Mouse (Mus musculus): ENCODE results near the gene Pcnx. TPM values are rescaled to one million over a fixed set of nuclear protein-coding genes. Genes with fewer than 3 reads are reported as not detected.

The Pcnx gene
- polyA plus RNA-seq, 1 experiment from 2014 or later, result 19.9 TPM

GRCm38 (mm10) chr12:81832039-81832738 lies 27.6 kb upstream of the Pcnx start:
- Histone ChIP-seq H3K4me1 (replicated peaks; ENCODE audit: control insufficient read depth, insufficient read depth, low read length) (no peaks in the 10 kb centered on the region), H3K27me3 (ENCODE audit: control insufficient read depth, insufficient read depth, low read length) (no peaks in the 10 kb centered on the region), H3K9me3 (ENCODE audit: control insufficient read depth, low read length) (no peaks in the 10 kb centered on the region), H3K4me2 (replicated peaks) (no peak overlapping the region), H3K27ac (no peak overlapping the region), H3K4me3 (replicated peaks; ENCODE audit: low read length) (no peak overlapping the region), H3K9ac (no peak overlapping the region), H3K36me3 (replicated peaks; ENCODE audit: control insufficient read depth, insufficient read depth) (no peaks in the 10 kb centered on the region)
- ATAC-seq (ENCODE audit: low FRiP score) (no peak), DNase-seq (ENCODE audit: low spot score) (no peak)
- WGBS, result 76% methylated on average over 5 of the region's 5 CpGs

- no peak overlapping the region for H3K9ac ChIP-seq
- no peaks in the 10 kb centered on the region for H3K4me1 ChIP-seq (replicated peaks; ENCODE audit: control insufficient read depth, insufficient read depth, low read length)
- H3K4me3 ChIP-seq (replicated peaks; ENCODE audit: low read length), result no peak overlapping the region
- no peaks in the 10 kb centered on the region for H3K9me3 ChIP-seq (ENCODE audit: control insufficient read depth, low read length)
- no peak overlapping the region for H3K4me2 ChIP-seq (replicated peaks)
- no peaks in the 10 kb centered on the region for H3K36me3 ChIP-seq (replicated peaks; ENCODE audit: control insufficient read depth, insufficient read depth)
- H3K27me3 ChIP-seq (ENCODE audit: control insufficient read depth, insufficient read depth, low read length), result no peaks in the 10 kb centered on the region
- ATAC-seq (ENCODE audit: low FRiP score), result no peak
- no peak overlapping the region for H3K27ac ChIP-seq
- WGBS, result 95% methylated on average over 2 of the region's 2 CpGs
- no peak for DNase-seq (ENCODE audit: low spot score)
Observed at GRCm38 (mm10) chr12:81833094-81833493, 26.7 kb upstream of the Pcnx start.

DNA sequence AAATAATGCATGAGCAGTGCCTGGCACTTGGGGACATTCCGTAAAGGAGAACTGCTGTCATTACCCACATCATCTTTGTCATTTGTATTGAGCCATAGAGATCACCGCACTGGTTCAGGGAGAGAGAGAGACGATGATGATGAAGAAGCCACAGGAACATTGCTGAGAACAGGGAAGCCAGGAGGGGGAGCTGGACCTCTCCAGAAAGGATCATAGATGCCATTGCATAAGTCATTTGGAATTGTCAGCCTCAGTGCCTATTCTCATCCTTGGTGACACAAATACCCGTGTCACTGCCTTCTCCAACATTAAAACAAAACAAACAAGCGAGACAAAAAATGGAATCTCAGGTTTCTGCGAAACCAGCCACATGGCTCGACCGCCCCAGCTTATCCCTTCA lies 23.7 kb upstream of the Pcnx start:
- no peaks in the 10 kb centered on the region for H3K36me3 ChIP-seq (replicated peaks; ENCODE audit: control insufficient read depth, insufficient read depth)
- H3K27me3 ChIP-seq (ENCODE audit: control insufficient read depth, insufficient read depth, low read length), result no peaks in the 10 kb centered on the region
- 69% methylated on average over 8 of the region's 8 CpGs for WGBS
- H3K9me3 ChIP-seq (ENCODE audit: control insufficient read depth, low read length), result no peaks in the 10 kb centered on the region
- no peaks in the 10 kb centered on the region for H3K4me1 ChIP-seq (replicated peaks; ENCODE audit: control insufficient read depth, insufficient read depth, low read length)
- ATAC-seq (ENCODE audit: low FRiP score), result no peak
- no peak overlapping the region for H3K9ac ChIP-seq
- no peak for DNase-seq (ENCODE audit: low spot score)
- no peak overlapping the region for H3K4me3 ChIP-seq (replicated peaks; ENCODE audit: low read length)
- H3K27ac ChIP-seq, result no peak overlapping the region
- H3K4me2 ChIP-seq (replicated peaks), result no peak overlapping the region

- H3K4me1 ChIP-seq (replicated peaks; ENCODE audit: control insufficient read depth, insufficient read depth, low read length), result no peaks in the 10 kb centered on the region
- no peaks in the 10 kb centered on the region for H3K27me3 ChIP-seq (ENCODE audit: control insufficient read depth, insufficient read depth, low read length)
- 62% methylated on average over 5 of the region's 5 CpGs for WGBS
- no peak for DNase-seq (ENCODE audit: low spot score)
- ATAC-seq (ENCODE audit: low FRiP score), result no peak
- H3K36me3 ChIP-seq (replicated peaks; ENCODE audit: control insufficient read depth, insufficient read depth), result no peaks in the 10 kb centered on the region
- no peaks in the 10 kb centered on the region for H3K9me3 ChIP-seq (ENCODE audit: control insufficient read depth, low read length)
- H3K4me3 ChIP-seq (replicated peaks; ENCODE audit: low read length), result no peak overlapping the region
- no peak overlapping the region for H3K27ac ChIP-seq
- H3K9ac ChIP-seq, result no peak overlapping the region
- no peak overlapping the region for H3K4me2 ChIP-seq (replicated peaks)
Observed at GRCm38 (mm10) chr12:81837463-81837862, 22.4 kb upstream of the Pcnx start.

- Histone ChIP-seq H3K27ac (no peak overlapping the region), H3K27me3 (ENCODE audit: control insufficient read depth, insufficient read depth, low read length) (no peaks in the 10 kb centered on the region)
- 93% methylated on average over 5 of the region's 5 CpGs for WGBS
Observed at GRCm38 (mm10) chr12:81839663-81840062, 20.2 kb upstream of the Pcnx start.

GRCm38 (mm10) chr12:81841046-81841445 lies 18.8 kb upstream of the Pcnx start:
- no peaks in the 10 kb centered on the region for H3K9me3 ChIP-seq (ENCODE audit: control insufficient read depth, low read length)
- WGBS, result 86% methylated on average over 5 of the region's 5 CpGs
- no peak for DNase-seq (ENCODE audit: low spot score)
- ATAC-seq (ENCODE audit: low FRiP score), result no peak
- H3K36me3 ChIP-seq (replicated peaks; ENCODE audit: control insufficient read depth, insufficient read depth), result no peaks in the 10 kb centered on the region
- peaks cover 19% of the 10 kb centered on the region for H3K4me1 ChIP-seq (replicated peaks; ENCODE audit: control insufficient read depth, insufficient read depth, low read length)
- no peak overlapping the region for H3K4me3 ChIP-seq (replicated peaks; ENCODE audit: low read length)
- H3K27ac ChIP-seq, result no peak overlapping the region
- H3K27me3 ChIP-seq (ENCODE audit: control insufficient read depth, insufficient read depth, low read length), result no peaks in the 10 kb centered on the region
- H3K4me2 ChIP-seq (replicated peaks), result no peak overlapping the region
- H3K9ac ChIP-seq, result no peak overlapping the region

More at GRCm38 (mm10) chr12:81839663-81840062, 20.2 kb upstream of the Pcnx start:
- H3K4me3 ChIP-seq (replicated peaks; ENCODE audit: low read length), result no peak overlapping the region
- no peak overlapping the region for H3K9ac ChIP-seq
- no peaks in the 10 kb centered on the region for H3K9me3 ChIP-seq (ENCODE audit: control insufficient read depth, low read length)
- ATAC-seq (ENCODE audit: low FRiP score) (no peak), DNase-seq (ENCODE audit: low spot score) (no peak)
- H3K4me1 ChIP-seq (replicated peaks; ENCODE audit: control insufficient read depth, insufficient read depth, low read length), result peaks cover 5% of the 10 kb centered on the region
- H3K4me2 ChIP-seq (replicated peaks), result no peak overlapping the region
- no peaks in the 10 kb centered on the region for H3K36me3 ChIP-seq (replicated peaks; ENCODE audit: control insufficient read depth, insufficient read depth)

- WGBS, result 76% methylated on average over 5 of the region's 5 CpGs
- no peak overlapping the region for H3K4me3 ChIP-seq (replicated peaks; ENCODE audit: low read length)
- DNase-seq (ENCODE audit: low spot score) (no peak), ATAC-seq (ENCODE audit: low FRiP score) (no peak)
- no peak overlapping the region for H3K4me2 ChIP-seq (replicated peaks)
- no peaks in the 10 kb centered on the region for H3K27me3 ChIP-seq (ENCODE audit: control insufficient read depth, insufficient read depth, low read length)
- no peaks in the 10 kb centered on the region for H3K36me3 ChIP-seq (replicated peaks; ENCODE audit: control insufficient read depth, insufficient read depth)
- H3K9ac ChIP-seq, result no peak overlapping the region
- no peak overlapping the region for H3K27ac ChIP-seq
- no peaks in the 10 kb centered on the region for H3K9me3 ChIP-seq (ENCODE audit: control insufficient read depth, low read length)
- peaks cover 21% of the 10 kb centered on the region for H3K4me1 ChIP-seq (replicated peaks; ENCODE audit: control insufficient read depth, insufficient read depth, low read length)
Observed at GRCm38 (mm10) chr12:81843501-81843900, 16.3 kb upstream of the Pcnx start.

DNA sequence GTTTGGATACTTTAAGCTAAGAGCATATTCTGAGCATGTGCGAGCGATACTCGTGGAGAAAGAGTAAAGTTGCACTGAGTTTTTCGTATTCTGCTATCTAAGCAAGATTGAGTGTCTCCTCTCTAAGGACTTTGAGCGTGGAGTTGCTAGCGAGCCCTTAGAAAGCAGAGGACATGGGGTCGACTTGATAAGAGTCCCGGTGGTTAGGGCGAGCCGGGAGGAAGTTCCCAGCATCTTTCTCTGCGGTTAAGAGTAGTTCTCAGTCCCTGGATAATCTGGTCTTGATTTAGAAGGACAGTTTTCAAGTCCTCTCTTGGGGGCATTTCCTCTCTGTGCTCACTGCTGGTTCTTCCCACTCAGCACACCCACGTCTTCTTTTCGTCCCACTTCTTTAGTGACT lies 15.3 kb upstream of the Pcnx start:
- Histone ChIP-seq H3K4me3 (replicated peaks; ENCODE audit: low read length) (no peak overlapping the region), H3K27me3 (ENCODE audit: control insufficient read depth, insufficient read depth, low read length) (no peaks in the 10 kb centered on the region), H3K9ac (0 out of 2 replicates have a peak overlapping the region, but pooled peaks have one; percentile 12), H3K9me3 (ENCODE audit: control insufficient read depth, low read length) (no peaks in the 10 kb centered on the region), H3K4me1 (replicated peaks; ENCODE audit: control insufficient read depth, insufficient read depth, low read length) (peaks cover 21% of the 10 kb centered on the region), H3K4me2 (replicated peaks) (peak overlapping the region; percentile 41), H3K27ac (no peak overlapping the region), H3K36me3 (replicated peaks; ENCODE audit: control insufficient read depth, insufficient read depth) (no peaks in the 10 kb centered on the region)
- no peak for DNase-seq (ENCODE audit: low spot score)
- 57% methylated on average over 13 of the region's 13 CpGs for WGBS
- no peak for ATAC-seq (ENCODE audit: low FRiP score)

GRCm38 (mm10) chr12:81844981-81845380 lies 14.8 kb upstream of the Pcnx start:
- Histone ChIP-seq H3K27me3 (ENCODE audit: control insufficient read depth, insufficient read depth, low read length) (no peaks in the 10 kb centered on the region), H3K36me3 (replicated peaks; ENCODE audit: control insufficient read depth, insufficient read depth) (no peaks in the 10 kb centered on the region), H3K27ac (no peak overlapping the region), H3K9ac (0 out of 2 replicates have a peak overlapping the region, but pooled peaks have one; percentile 12), H3K4me1 (replicated peaks; ENCODE audit: control insufficient read depth, insufficient read depth, low read length) (peaks cover 21% of the 10 kb centered on the region), H3K4me2 (replicated peaks) (peak overlapping the region; percentile 41), H3K4me3 (replicated peaks; ENCODE audit: low read length) (no peak overlapping the region), H3K9me3 (ENCODE audit: control insufficient read depth, low read length) (no peaks in the 10 kb centered on the region)
- 7% methylated on average over 14 of the region's 14 CpGs for WGBS
- ATAC-seq (ENCODE audit: low FRiP score) (no peak; the same call in 1 of the 2 replicates), DNase-seq (ENCODE audit: low spot score) (no peak)

GRCm38 (mm10) chr12:81849629-81850028 lies 10.2 kb upstream of the Pcnx start:
- H3K4me1 ChIP-seq (replicated peaks; ENCODE audit: control insufficient read depth, insufficient read depth, low read length), result peaks cover 16% of the 10 kb centered on the region
- H3K27ac ChIP-seq, result no peak overlapping the region
- H3K4me3 ChIP-seq (replicated peaks; ENCODE audit: low read length), result no peak overlapping the region
- no peak overlapping the region for H3K9ac ChIP-seq
- DNase-seq (ENCODE audit: low spot score), result no peak
- H3K4me2 ChIP-seq (replicated peaks), result no peak overlapping the region
- H3K36me3 ChIP-seq (replicated peaks; ENCODE audit: control insufficient read depth, insufficient read depth), result no peaks in the 10 kb centered on the region
- H3K27me3 ChIP-seq (ENCODE audit: control insufficient read depth, insufficient read depth, low read length), result no peaks in the 10 kb centered on the region
- no peak for ATAC-seq (ENCODE audit: low FRiP score)
- WGBS, result 72% methylated on average over 8 of the region's 8 CpGs
- H3K9me3 ChIP-seq (ENCODE audit: control insufficient read depth, low read length), result no peaks in the 10 kb centered on the region
